ENCODE assay signal across 22 mouse cellular contexts in the genomic region with DNA sequence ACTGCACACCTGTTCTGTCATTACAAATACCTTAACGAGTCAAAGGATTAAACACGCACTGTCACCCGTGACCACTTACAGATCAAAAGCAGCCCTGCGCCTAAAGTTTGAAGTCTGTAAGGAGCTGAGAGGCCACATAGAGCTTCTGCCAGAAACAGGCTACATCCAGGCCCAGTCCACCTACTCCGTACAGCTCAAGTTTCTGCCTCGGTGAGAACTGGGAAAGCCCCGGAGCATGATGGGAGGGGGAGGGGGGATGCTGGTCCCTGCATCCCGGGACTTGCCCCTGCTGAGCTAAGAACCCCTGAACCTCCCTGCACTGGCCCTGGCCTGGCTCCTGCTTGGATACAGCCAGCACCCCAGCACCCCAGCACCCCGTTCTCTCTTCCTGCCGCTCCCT. TPM values are rescaled to one million over a fixed set of nuclear protein-coding genes. Genes with fewer than 3 reads are reported as not detected.
DNase-seq lines count a peak whose midpoint lies in the region; ATAC-seq lines count a peak whose summit lies in the region.
"Had no signal": no experiment of that assay in that cellular context is flagged by ENCODE, and none has a peak within 500 bp of the region (broad histone marks: within the 10 kb centered on the region; RNA-seq: fewer than 3 reads in every experiment).

No protein-coding gene starts in this region.

- H3K4me3 ChIP-seq in hindbrain, embryonic 11.5 days (ENCODE audit: low read depth, low read length), result no peak overlapping the region
- H3K4me3 ChIP-seq in hindbrain, embryonic 16.5 days (ENCODE audit: low read length), result no peak overlapping the region
- 0 out of 2 replicates have a peak overlapping the region, but pooled peaks have one; percentile 10 for H3K4me3 ChIP-seq in limb, embryonic 10.5 days
- H3K4me3 ChIP-seq: erythroblast, embryonic 14.5 days; heart, adult 2 months; limb, embryonic 13.5 days; myocyte; stomach, embryonic 15.5 days had no signal

- no peaks in the 10 kb centered on the region for H3K4me1 ChIP-seq in hindbrain, embryonic 11.5 days (replicated peaks; ENCODE audit: control insufficient read depth, insufficient read depth, low read length)
- H3K4me1 ChIP-seq in hindbrain, embryonic 16.5 days (ENCODE audit: control insufficient read depth, insufficient read depth, low read depth, low read length), result no peaks in the 10 kb centered on the region
- H3K4me1 ChIP-seq in limb, embryonic 10.5 days, result peaks cover 10% of the 10 kb centered on the region
- H3K4me1 ChIP-seq: limb, embryonic 13.5 days; stomach, embryonic 15.5 days had no signal

- DNase-seq in hindbrain, embryonic 11.5 days (ENCODE audit: low spot score), result peak; percentile 8
- DNase-seq in ES-CJ7 (ENCODE audit: low read depth, low spot score), result peak; percentile 66
- DNase-seq in embryo, embryonic 10.5 days (ENCODE audit: low spot score), result peak; percentile 49
- DNase-seq in limb, embryonic 10.5 days (ENCODE audit: low spot score), result peak; percentile 40
- DNase-seq in adrenal gland, postnatal 25 days, result no peak
- DNase-seq in right cerebral cortex, adult 18-20 months, result no peak
- DNase-seq: adrenal gland, adult 8-10 months; cerebellum, adult 9-11 months; heart, adult 2 months; heart, postnatal 14 days; kidney, postnatal 36 days; lung, postnatal 36 days; thymus, postnatal 14 days had no signal

- no peaks in the 10 kb centered on the region for H3K9me3 ChIP-seq in hindbrain, embryonic 11.5 days (ENCODE audit: control insufficient read depth, low read length)
- H3K9me3 ChIP-seq in hindbrain, embryonic 16.5 days (ENCODE audit: control insufficient read depth, low read length), result no peaks in the 10 kb centered on the region
- no peaks in the 10 kb centered on the region for H3K9me3 ChIP-seq in limb, embryonic 10.5 days (replicated peaks)
- H3K9me3 ChIP-seq: limb, embryonic 13.5 days; stomach, embryonic 15.5 days had no signal

- WGBS in hindbrain, embryonic 11.5 days, result 44% methylated on average over 10 of the region's 10 CpGs
- 44% methylated on average over 10 of the region's 10 CpGs for WGBS in hindbrain, embryonic 16.5 days
- 37% methylated on average over 10 of the region's 10 CpGs for WGBS in limb, embryonic 10.5 days

- no peak overlapping the region for H3K9ac ChIP-seq in hindbrain, embryonic 11.5 days (ENCODE audit: low read depth, low read length)
- no peak overlapping the region for H3K9ac ChIP-seq in hindbrain, embryonic 16.5 days (ENCODE audit: low read depth, low read length)
- H3K9ac ChIP-seq: limb, embryonic 13.5 days; stomach, embryonic 15.5 days had no signal

- no peaks in the 10 kb centered on the region for H3K27me3 ChIP-seq in hindbrain, embryonic 11.5 days (ENCODE audit: control insufficient read depth, insufficient read depth, low read length)
- no peaks in the 10 kb centered on the region for H3K27me3 ChIP-seq in hindbrain, embryonic 16.5 days (replicated peaks; ENCODE audit: control insufficient read depth, insufficient read depth, low read length)
- H3K27me3 ChIP-seq in limb, embryonic 10.5 days (ENCODE audit: low read depth, poor library complexity, severe bottlenecking), result no peaks in the 10 kb centered on the region
- H3K27me3 ChIP-seq: limb, embryonic 13.5 days; Patski; stomach, embryonic 15.5 days had no signal

- no peaks in the 10 kb centered on the region for H3K36me3 ChIP-seq in hindbrain, embryonic 11.5 days (ENCODE audit: control insufficient read depth, insufficient read depth, low read length)
- no peaks in the 10 kb centered on the region for H3K36me3 ChIP-seq in hindbrain, embryonic 16.5 days (ENCODE audit: control insufficient read depth, insufficient read depth, low read length)
- H3K36me3 ChIP-seq in limb, embryonic 10.5 days, result no peaks in the 10 kb centered on the region
- H3K36me3 ChIP-seq: limb, embryonic 13.5 days; stomach, embryonic 15.5 days had no signal

- no peak overlapping the region for H3K4me2 ChIP-seq in hindbrain, embryonic 11.5 days (replicated peaks; ENCODE audit: low read depth, low read length)
- no peak overlapping the region for H3K4me2 ChIP-seq in hindbrain, embryonic 16.5 days (ENCODE audit: low read length)
- H3K4me2 ChIP-seq: limb, embryonic 13.5 days; stomach, embryonic 15.5 days had no signal

- no peak overlapping the region for H3K27ac ChIP-seq in hindbrain, embryonic 11.5 days (ENCODE audit: low read depth, low read length)
- no peak overlapping the region for H3K27ac ChIP-seq in hindbrain, embryonic 16.5 days (ENCODE audit: low read depth, low read length)
- H3K27ac ChIP-seq in limb, embryonic 10.5 days, result no peak overlapping the region
- H3K27ac ChIP-seq: heart, adult 2 months; limb, embryonic 13.5 days; stomach, embryonic 15.5 days had no signal

- ATAC-seq in hindbrain, embryonic 11.5 days (ENCODE audit: low FRiP score), result no peak
- ATAC-seq in hindbrain, embryonic 16.5 days, result no peak
- no peak for ATAC-seq in activated CD4-positive, CD25-positive, alpha-beta regulatory T cell, adult 4 months
- ATAC-seq: intestine, embryonic 16.5 days; Patski had no signal

RNA-seq across cellular contexts. Expression of gene Tmem52, which starts 17.3 kb away (rescaled TPM):
- 0.37 TPM in 1 of 2 replicates, not detected in the other for polyA plus RNA-seq in hindbrain, embryonic 11.5 days (2014; fragmentation: Nextera tagmentation; extraction: Ambion mirVana)
- polyA plus RNA-seq in hindbrain, embryonic 16.5 days (2015; fragmentation: Nextera tagmentation; extraction: Ambion mirVana), result 0.34 TPM in 1 of 2 replicates, not detected in the other
- polyA plus RNA-seq in limb, embryonic 10.5 days (2016; fragmentation: Nextera tagmentation; extraction: Ambion mirVana), result not detected in 2 replicates
- 5.1 and 7.3 TPM in 2 replicates for total RNA-seq in adrenal gland, postnatal 25 days (2021)
- not detected for polyA plus RNA-seq in activated CD4-positive, CD25-positive, alpha-beta regulatory T cell, adult 4 months (2017; shearing (Covaris generic))
- polyA plus RNA-seq: erythroblast, embryonic 14.5 days; limb, embryonic 13.5 days; myocyte had no signal

RNA-seq across cellular contexts. Expression of gene Gnb1, which starts 39.6 kb away (rescaled TPM):
- 826 and 832 TPM in 2 replicates for polyA plus RNA-seq in hindbrain, embryonic 11.5 days (2014; fragmentation: Nextera tagmentation; extraction: Ambion mirVana)
- 1,017 and 1,097 TPM in 2 replicates for polyA plus RNA-seq in hindbrain, embryonic 16.5 days (2015; fragmentation: Nextera tagmentation; extraction: Ambion mirVana)
- polyA plus RNA-seq in limb, embryonic 10.5 days (2016; fragmentation: Nextera tagmentation; extraction: Ambion mirVana), result 583 and 605 TPM in 2 replicates
- total RNA-seq in adrenal gland, postnatal 25 days (2021), result 309 and 392 TPM in 2 replicates
- 100 to 1,000 TPM in 1 of 2 experiments, 10 to 100 TPM in 1; 90.9 to 196 TPM for polyA plus RNA-seq in activated CD4-positive, CD25-positive, alpha-beta regulatory T cell, adult 4 months (2017; shearing (Covaris generic))

RNA-seq across cellular contexts. Expression of gene Cfap74, which starts 42.6 kb away (rescaled TPM):
- 5.4 and 6.8 TPM in 2 replicates for polyA plus RNA-seq in hindbrain, embryonic 11.5 days (2014; fragmentation: Nextera tagmentation; extraction: Ambion mirVana)
- polyA plus RNA-seq in hindbrain, embryonic 16.5 days (2015; fragmentation: Nextera tagmentation; extraction: Ambion mirVana), result 4.5 and 5.0 TPM in 2 replicates
- 6.4 and 7.9 TPM in 2 replicates for polyA plus RNA-seq in limb, embryonic 10.5 days (2016; fragmentation: Nextera tagmentation; extraction: Ambion mirVana)
- total RNA-seq in adrenal gland, postnatal 25 days (2021), result 0.71 and 1.5 TPM in 2 replicates
- polyA plus RNA-seq in activated CD4-positive, CD25-positive, alpha-beta regulatory T cell, adult 4 months (2017; shearing (Covaris generic)), result 1 to 10 TPM; 1.8 to 2.1 TPM
- polyA plus RNA-seq: erythroblast, embryonic 14.5 days had no signal

RNA-seq across cellular contexts. Expression of gene Gabrd, which starts 53.7 kb away (rescaled TPM):
- polyA plus RNA-seq in hindbrain, embryonic 11.5 days (2014; fragmentation: Nextera tagmentation; extraction: Ambion mirVana), result not detected in 2 replicates
- 0.46 and 0.50 TPM in 2 replicates for polyA plus RNA-seq in hindbrain, embryonic 16.5 days (2015; fragmentation: Nextera tagmentation; extraction: Ambion mirVana)
- not detected in 2 replicates for polyA plus RNA-seq in limb, embryonic 10.5 days (2016; fragmentation: Nextera tagmentation; extraction: Ambion mirVana)
- not detected in 2 replicates for total RNA-seq in adrenal gland, postnatal 25 days (2021)
- polyA plus RNA-seq in activated CD4-positive, CD25-positive, alpha-beta regulatory T cell, adult 4 months (2017; shearing (Covaris generic)), result under 1 TPM in 1 of 2 experiments, not detected in 1; 0.41 TPM
- total RNA-seq: heart, adult 2 months; heart, postnatal 14 days had no signal
- polyA plus RNA-seq: erythroblast, embryonic 14.5 days; liver, embryonic 16.5 days; Patski; stomach, embryonic 15.5 days had no signal

Comparison
In these comparisons a context has a peak if more than half of its experiments do, and no peak if none do; other contexts are left out.
1. DNase-seq: peak in hindbrain, embryonic 11.5 days (single experiment), ES-CJ7 (single experiment), embryo, embryonic 10.5 days (single experiment) and limb, embryonic 10.5 days (single experiment); none in adrenal gland, postnatal 25 days (single experiment) and right cerebral cortex, adult 18-20 months (single experiment).